Mouse (Mus musculus): Measurements from ENCODE around the gene Umps. TPM values are rescaled to one million over a fixed set of nuclear protein-coding genes. Genes with fewer than 3 reads are reported as not detected.

Umps gene
- polyA plus RNA-seq, 1 experiment = 6.1 TPM

DNA sequence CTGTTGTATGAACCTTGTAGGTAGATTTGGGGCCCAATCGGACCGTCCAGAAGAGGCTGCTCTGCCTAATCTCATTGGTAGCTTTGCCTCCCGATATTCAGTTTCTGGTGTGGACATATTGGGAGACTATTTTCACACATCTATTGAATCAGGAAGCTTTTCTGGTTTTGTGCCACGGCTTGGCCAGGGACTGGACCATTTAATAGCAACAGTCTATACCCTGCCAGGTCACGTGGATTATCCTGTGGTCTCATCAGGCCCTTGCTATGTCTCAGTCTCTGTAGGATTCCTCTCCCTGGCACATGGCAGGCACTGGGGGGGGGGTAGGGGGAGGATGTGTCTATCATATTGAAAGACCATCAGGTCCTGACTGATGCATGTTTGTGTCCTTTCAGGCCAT, 26.7 kb downstream of the Umps start:
- WGBS = 91% methylated on average over 5 of the region's 5 CpGs
- H3K27me3 ChIP-seq (ENCODE audit: control insufficient read depth, insufficient read depth, low read length) = no peaks in the 10 kb centered on the region
- no peaks in the 10 kb centered on the region for H3K36me3 ChIP-seq (ENCODE audit: control insufficient read depth, insufficient read depth, low read length)
- DNase-seq (ENCODE audit: low read depth in 1 of 2, low spot score in 2 of 2) = no peak
- H3K4me1 ChIP-seq (ENCODE audit: control insufficient read depth, insufficient read depth, insufficient read length) = no peaks in the 10 kb centered on the region
- H3K27ac ChIP-seq (ENCODE audit: insufficient read depth, low read length) = no peak overlapping the region
- no peak overlapping the region for H3K4me3 ChIP-seq (ENCODE audit: extremely low read depth, insufficient read depth, insufficient read length)
- TF ChIP-seq POLR2A (IDR thresholded peaks at IDR 0.05; ENCODE audit: low read depth, low read length) = no peak
- no peak for TF ChIP-seq CTCF (IDR thresholded peaks at IDR 0.05; ENCODE audit: extremely low read depth, insufficient read depth, insufficient read length, insufficient replicate concordance)

DNA sequence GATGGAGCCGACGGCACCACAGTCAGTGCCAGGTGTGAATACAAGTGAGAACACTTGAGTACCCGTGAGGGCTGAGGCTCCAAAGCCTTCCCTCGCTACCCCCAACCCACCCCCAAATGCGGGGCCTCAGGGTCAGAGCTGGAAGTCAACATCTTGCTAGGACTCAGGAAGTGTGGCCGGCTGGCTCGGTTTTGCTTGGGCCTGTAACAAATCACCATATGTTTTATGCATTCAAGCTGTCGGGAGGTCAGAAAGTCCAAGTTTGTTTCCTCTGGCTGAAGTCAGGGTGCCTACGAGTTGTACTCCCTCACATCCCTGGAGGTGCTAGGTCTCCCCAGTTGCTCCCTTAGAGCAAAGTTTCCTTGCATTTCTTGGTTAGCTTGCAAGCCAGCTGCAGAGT, 27.2 kb downstream of the Umps start:
- H3K4me3 ChIP-seq (ENCODE audit: extremely low read depth, insufficient read depth, insufficient read length) = no peak overlapping the region
- H3K27me3 ChIP-seq (ENCODE audit: control insufficient read depth, insufficient read depth, low read length) = no peaks in the 10 kb centered on the region
- WGBS = 71% methylated on average over 9 of the region's 9 CpGs

DNA sequence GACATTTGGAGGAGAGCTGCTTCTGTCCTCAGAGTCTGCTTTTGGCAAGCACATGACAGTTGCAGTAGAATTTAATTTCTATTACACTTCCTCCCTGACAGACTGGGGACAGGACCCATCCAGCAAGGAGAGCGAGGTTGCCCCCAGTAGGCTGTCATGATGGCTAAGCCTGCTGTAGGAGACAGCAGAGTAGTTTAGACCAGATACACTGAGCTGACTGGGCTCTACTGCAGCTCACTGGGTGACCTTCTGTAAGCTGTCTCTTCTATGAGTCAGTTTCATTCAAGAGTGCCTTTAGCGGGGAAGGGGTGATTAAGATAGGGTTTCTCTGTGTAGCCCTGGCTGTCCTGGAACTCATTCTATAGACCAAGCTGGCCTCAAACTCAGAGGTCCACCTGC, 27.7 kb downstream of the Umps start:
- WGBS = 88% methylated on average over 2 of the region's 2 CpGs
- Histone ChIP-seq H3K27ac (ENCODE audit: insufficient read depth, low read length) (no peak overlapping the region), H3K4me1 (ENCODE audit: control insufficient read depth, insufficient read depth, insufficient read length) (no peaks in the 10 kb centered on the region), H3K27me3 (ENCODE audit: control insufficient read depth, insufficient read depth, low read length) (no peaks in the 10 kb centered on the region), H3K4me3 (ENCODE audit: extremely low read depth, insufficient read depth, insufficient read length) (no peak overlapping the region), H3K36me3 (ENCODE audit: control insufficient read depth, insufficient read depth, low read length) (no peaks in the 10 kb centered on the region)
- TF ChIP-seq CTCF (IDR thresholded peaks at IDR 0.05; ENCODE audit: extremely low read depth, insufficient read depth, insufficient read length, insufficient replicate concordance) = no peak
- TF ChIP-seq POLR2A (IDR thresholded peaks at IDR 0.05; ENCODE audit: low read depth, low read length) = no peak
- no peak for DNase-seq (ENCODE audit: low read depth in 1 of 2, low spot score in 2 of 2)

More for the DNA sequence above, 27.2 kb downstream of the Umps start:
- Histone ChIP-seq H3K36me3 (ENCODE audit: control insufficient read depth, insufficient read depth, low read length) (no peaks in the 10 kb centered on the region), H3K4me1 (ENCODE audit: control insufficient read depth, insufficient read depth, insufficient read length) (no peaks in the 10 kb centered on the region), H3K27ac (ENCODE audit: insufficient read depth, low read length) (no peak overlapping the region)
- TF ChIP-seq CTCF (IDR thresholded peaks at IDR 0.05; ENCODE audit: extremely low read depth, insufficient read depth, insufficient read length, insufficient replicate concordance) = no peak
- no peak for DNase-seq (ENCODE audit: low read depth in 1 of 2, low spot score in 2 of 2)

DNA sequence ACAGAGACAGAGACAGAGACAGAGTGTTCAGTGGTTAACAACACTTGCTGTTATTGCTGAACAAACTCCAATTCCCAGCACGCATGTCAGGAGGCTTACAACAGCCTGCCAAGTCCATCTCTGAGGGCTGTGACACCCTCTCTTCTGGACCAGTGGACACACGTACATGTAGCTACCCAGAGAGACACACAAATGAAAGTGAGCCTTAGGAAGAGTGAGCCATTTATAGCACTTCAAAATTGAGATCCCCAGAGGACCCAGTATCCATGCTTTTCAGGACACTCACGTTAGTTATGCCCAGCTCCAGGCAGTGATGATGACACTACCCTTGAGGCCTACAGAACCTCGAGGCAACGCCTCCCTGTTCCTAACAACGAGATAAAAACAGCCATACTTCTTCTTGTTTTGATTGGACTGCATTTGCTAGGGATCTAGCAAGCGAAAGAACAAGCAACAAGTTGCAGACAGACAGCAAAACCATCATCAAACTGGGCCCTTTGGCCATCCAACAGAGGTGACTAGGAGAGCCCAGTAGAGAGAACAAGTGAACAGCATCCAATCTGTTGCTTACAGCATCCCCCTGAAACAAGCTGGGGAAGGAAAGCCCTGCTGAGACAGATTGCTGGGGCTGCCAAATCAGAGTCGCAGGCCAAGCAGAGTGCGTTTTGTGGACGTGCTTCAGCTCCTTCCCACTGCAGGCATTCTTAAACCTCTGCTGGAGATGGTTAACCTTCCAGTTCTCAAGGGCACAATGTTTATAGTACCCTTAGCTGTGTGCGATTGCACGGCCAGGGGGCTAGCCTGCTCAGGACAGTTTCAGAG, 28.3 kb downstream of the Umps start:
- TF ChIP-seq POLR2A (IDR thresholded peaks at IDR 0.05; ENCODE audit: low read depth, low read length) = no peak
- no peak for TF ChIP-seq CTCF (IDR thresholded peaks at IDR 0.05; ENCODE audit: extremely low read depth, insufficient read depth, insufficient read length, insufficient replicate concordance)
- no peak overlapping the region for H3K4me3 ChIP-seq (ENCODE audit: extremely low read depth, insufficient read depth, insufficient read length)
- H3K27me3 ChIP-seq (ENCODE audit: control insufficient read depth, insufficient read depth, low read length) = no peaks in the 10 kb centered on the region
- no peaks in the 10 kb centered on the region for H3K4me1 ChIP-seq (ENCODE audit: control insufficient read depth, insufficient read depth, insufficient read length)
- 79% methylated on average over 12 of the region's 12 CpGs for WGBS
- H3K36me3 ChIP-seq (ENCODE audit: control insufficient read depth, insufficient read depth, low read length) = no peaks in the 10 kb centered on the region
- H3K27ac ChIP-seq (ENCODE audit: insufficient read depth, low read length) = no peak overlapping the region
- DNase-seq (ENCODE audit: low read depth in 1 of 2, low spot score in 2 of 2) = no peak

DNA sequence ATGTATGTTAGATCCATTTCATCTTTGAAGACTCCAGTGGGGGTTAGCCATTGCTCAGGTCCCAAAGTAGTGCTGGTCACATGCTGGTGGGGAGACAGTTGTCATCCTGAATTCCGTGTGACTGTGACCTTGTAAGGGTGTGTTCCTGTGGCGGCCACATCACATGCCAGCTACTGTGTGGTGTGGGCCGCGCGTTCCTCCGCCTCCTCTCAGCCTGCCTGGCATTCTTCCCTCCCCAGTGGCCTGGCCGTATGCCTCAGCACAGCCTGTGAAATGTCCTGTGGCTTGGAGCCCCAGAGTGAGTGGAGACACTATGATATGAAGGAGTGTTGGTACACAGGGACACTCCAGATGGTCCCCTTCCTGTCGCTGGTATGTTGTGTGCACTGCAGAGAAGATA, 29.3 kb downstream of the Umps start:
- no peak for TF ChIP-seq POLR2A (IDR thresholded peaks at IDR 0.05; ENCODE audit: low read depth, low read length)
- no peak for TF ChIP-seq CTCF (IDR thresholded peaks at IDR 0.05; ENCODE audit: extremely low read depth, insufficient read depth, insufficient read length, insufficient replicate concordance)
- H3K36me3 ChIP-seq (ENCODE audit: control insufficient read depth, insufficient read depth, low read length) = no peaks in the 10 kb centered on the region
- no peaks in the 10 kb centered on the region for H3K27me3 ChIP-seq (ENCODE audit: control insufficient read depth, insufficient read depth, low read length)
- no peak overlapping the region for H3K27ac ChIP-seq (ENCODE audit: insufficient read depth, low read length)
- H3K4me1 ChIP-seq (ENCODE audit: control insufficient read depth, insufficient read depth, insufficient read length) = no peaks in the 10 kb centered on the region
- DNase-seq (ENCODE audit: low read depth in 1 of 2, low spot score in 2 of 2) = no peak
- 49% methylated on average over 8 of the region's 8 CpGs for WGBS
- no peak overlapping the region for H3K4me3 ChIP-seq (ENCODE audit: extremely low read depth, insufficient read depth, insufficient read length)

DNA sequence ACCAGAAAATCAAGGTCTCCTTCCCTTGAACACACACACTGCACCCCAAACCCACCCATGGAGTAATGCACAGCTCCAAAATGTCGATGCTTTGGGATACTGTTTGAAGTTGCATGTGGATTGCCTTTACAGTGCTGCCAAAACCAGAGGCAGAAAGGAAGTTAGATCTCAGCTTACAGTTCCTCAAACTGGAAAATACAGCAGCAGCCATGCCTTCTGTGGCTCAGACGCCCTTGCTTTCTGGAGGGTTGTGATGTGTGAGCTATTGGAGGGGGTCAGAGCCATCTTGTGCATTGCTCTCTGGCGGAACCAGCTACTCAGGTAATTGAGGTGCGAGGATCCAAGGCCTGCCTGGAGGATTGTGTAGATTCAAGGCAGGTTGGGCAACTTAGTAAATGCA, 30.0 kb downstream of the Umps start:
- WGBS = 59% methylated on average over 4 of the region's 4 CpGs

DNA sequence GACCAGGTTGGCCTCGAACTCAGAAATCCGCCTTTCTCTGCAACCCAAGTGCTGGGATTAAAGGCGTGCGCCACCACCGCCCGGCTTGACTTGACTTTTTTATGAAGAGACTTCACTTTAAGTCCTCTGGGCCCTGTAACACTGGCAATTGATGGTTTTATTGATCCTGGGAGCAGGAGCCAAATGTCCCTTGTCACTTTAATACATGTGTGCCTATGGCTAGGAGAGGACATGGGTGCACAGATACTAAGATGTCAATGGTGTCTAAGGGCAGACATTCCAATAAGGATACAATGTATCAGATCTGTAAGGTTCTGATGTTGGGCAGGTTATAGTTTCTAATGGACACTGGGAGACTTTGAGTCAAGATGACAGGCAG, 31.4 kb downstream of the Umps start:
- no peaks in the 10 kb centered on the region for H3K4me1 ChIP-seq (ENCODE audit: control insufficient read depth, insufficient read depth, insufficient read length)
- no peak overlapping the region for H3K27ac ChIP-seq (ENCODE audit: insufficient read depth, low read length)
- 92% methylated on average over 6 of the region's 6 CpGs for WGBS
- no peaks in the 10 kb centered on the region for H3K27me3 ChIP-seq (ENCODE audit: control insufficient read depth, insufficient read depth, low read length)
- TF ChIP-seq POLR2A (IDR thresholded peaks at IDR 0.05; ENCODE audit: low read depth, low read length) (no peak), CTCF (IDR thresholded peaks at IDR 0.05; ENCODE audit: extremely low read depth, insufficient read depth, insufficient read length, insufficient replicate concordance) (no peak)
- DNase-seq (ENCODE audit: low read depth in 1 of 2, low spot score in 2 of 2) = no peak
- H3K36me3 ChIP-seq (ENCODE audit: control insufficient read depth, insufficient read depth, low read length) = no peaks in the 10 kb centered on the region
- H3K4me3 ChIP-seq (ENCODE audit: extremely low read depth, insufficient read depth, insufficient read length) = no peak overlapping the region

More for the DNA sequence above, 30.0 kb downstream of the Umps start:
- H3K27ac ChIP-seq (ENCODE audit: insufficient read depth, low read length) = no peak overlapping the region
- DNase-seq (ENCODE audit: low read depth in 1 of 2, low spot score in 2 of 2) = no peak
- no peaks in the 10 kb centered on the region for H3K4me1 ChIP-seq (ENCODE audit: control insufficient read depth, insufficient read depth, insufficient read length)
- TF ChIP-seq POLR2A (IDR thresholded peaks at IDR 0.05; ENCODE audit: low read depth, low read length) (no peak), CTCF (IDR thresholded peaks at IDR 0.05; ENCODE audit: extremely low read depth, insufficient read depth, insufficient read length, insufficient replicate concordance) (no peak)
- no peaks in the 10 kb centered on the region for H3K36me3 ChIP-seq (ENCODE audit: control insufficient read depth, insufficient read depth, low read length)
- no peaks in the 10 kb centered on the region for H3K27me3 ChIP-seq (ENCODE audit: control insufficient read depth, insufficient read depth, low read length)
- H3K4me3 ChIP-seq (ENCODE audit: extremely low read depth, insufficient read depth, insufficient read length) = no peak overlapping the region

All from spleen, adult 2 months (tissue).